Mouse (Mus musculus) small intestine, adult 2 months (tissue): ENCODE data around the gene Syndig1. TPM values are rescaled to one million over a fixed set of nuclear protein-coding genes. Genes with fewer than 3 reads are reported as not detected.

Experiments
- H3K27ac ChIP-seq: fragments of 200-500 bp; 2 replicates; pipeline ENCODE4 v1.5.1; 2012; ENCODE audit warnings: low read depth, low read length, control low read depth, inconsistent platforms; ENCODE audit not compliant: insufficient read depth
- H3K27me3 ChIP-seq: fragments of 200-500 bp; 2 replicates; pipeline ENCODE4 v1.6.1; 2012; ENCODE audit warnings: mild to moderate bottlenecking, moderate library complexity, low read length, inconsistent platforms; ENCODE audit not compliant: control insufficient read depth, insufficient read depth
- H3K36me3 ChIP-seq: fragments of 200-500 bp; 2 replicates; pipeline ENCODE4 v1.6.1; 2012; ENCODE audit warnings: mild to moderate bottlenecking, low read length, control low read depth, inconsistent platforms; ENCODE audit not compliant: control insufficient read depth, insufficient read depth
- H3K4me1 ChIP-seq: fragments of 200-500 bp; 2 replicates; pipeline ENCODE4 v1.6.1; 2012; ENCODE audit warnings: low read length, inconsistent platforms, mixed read lengths; ENCODE audit not compliant: control insufficient read depth, insufficient read depth, insufficient read length
- H3K4me3 ChIP-seq: fragments of 200-500 bp; 2 replicates; pipeline ENCODE4 v1.5.1; 2012; ENCODE audit warnings: low read depth, mild to moderate bottlenecking, control low read depth, inconsistent platforms, low read length, moderate library complexity
- CTCF ChIP-seq: fragments of 200-500 bp; IDR thresholded peaks from 2 replicates; pipeline ENCODE4 v1.5.1; 2012; ENCODE audit warnings: low read depth, mild to moderate bottlenecking, control low read depth, inconsistent platforms, low read length, moderate library complexity, mixed read lengths; ENCODE audit not compliant: insufficient replicate concordance, insufficient read length; ENCODE audit errors: extremely low read depth
- POLR2A ChIP-seq: fragments of 200-500 bp; IDR thresholded peaks from 2 replicates; pipeline ENCODE4 v1.6.1; 2012; ENCODE audit warnings: low read depth, mild to moderate bottlenecking, control low read depth, inconsistent platforms, low read length, moderate library complexity
- WGBS: fragments of 180-500 bp; shearing (Covaris S2); methylation state at CpG from one replicate; pipeline ENCODE4 v1.1.7; 2018; 5-methylcytosine and 5-hydroxymethylcytosine counted together
- polyA plus RNA-seq: library from polyadenylated mRNA; depleted of rRNA; stranded (reverse); fragments of >200 nt; gene quantifications from 2 replicates; pipeline ENCODE4 v1.2.3, GENCODE M21; 2012

Gene Syndig1
- polyA plus RNA-seq, 1 experiment = 1.4 TPM

GRCm38 (mm10) chr2:149820201-149820600 is 8.8 kb upstream of the Syndig1 start:
- Histone ChIP-seq H3K27ac (no peak overlapping the region), H3K36me3 (no peaks in the 10 kb centered on the region), H3K4me3 (no peak overlapping the region), H3K27me3 (no peaks in the 10 kb centered on the region), H3K4me1 (no peaks in the 10 kb centered on the region)
- 35% methylated on average over 2 of the region's 2 CpGs for WGBS
- TF ChIP-seq CTCF (no peak), POLR2A (no peak)

GRCm38 (mm10) chr2:149829955-149830535 is 1.0 kb downstream of the Syndig1 start:
- 4% methylated on average over 26 of the region's 26 CpGs for WGBS
- peak overlapping the region; percentile 30 for H3K4me3 ChIP-seq
- H3K4me1 ChIP-seq = no peaks in the 10 kb centered on the region
- TF ChIP-seq POLR2A = no peak
- no peak for TF ChIP-seq CTCF
- H3K27me3 ChIP-seq = peaks cover 5% of the 10 kb centered on the region; the same call in 1 of the 2 replicates
- H3K36me3 ChIP-seq = no peaks in the 10 kb centered on the region
- no peak overlapping the region for H3K27ac ChIP-seq

GRCm38 (mm10) chr2:149830536-149831458 is 1.8 kb downstream of the Syndig1 start, which contains the start of gene C530025M09Rik:
Gene C530025M09Rik, minus strand, starts transcription at chr2:149831213.
- H3K4me3 ChIP-seq = peak within 1 kb of the TSS; percentile 30
- H3K27me3 ChIP-seq = peaks cover 5% of the 10 kb centered on the region; the same call in 1 of the 2 replicates
- 2% methylated on average over 79 of the region's 82 CpGs for WGBS
- H3K36me3 ChIP-seq = no peaks in the 10 kb centered on the region
- H3K27ac ChIP-seq = no peak within 1 kb of the TSS
- TF ChIP-seq CTCF = no peak
- TF ChIP-seq POLR2A = no peak
- H3K4me1 ChIP-seq = no peaks in the 10 kb centered on the region

GRCm38 (mm10) chr2:149831459-149832245 is 2.6 kb downstream of the Syndig1 start:
- TF ChIP-seq CTCF (no peak), POLR2A (no peak)
- H3K36me3 ChIP-seq = no peaks in the 10 kb centered on the region
- peaks cover 5% of the 10 kb centered on the region; the same call in 1 of the 2 replicates for H3K27me3 ChIP-seq
- no peaks in the 10 kb centered on the region for H3K4me1 ChIP-seq
- H3K4me3 ChIP-seq = peak overlapping the region; percentile 30
- H3K27ac ChIP-seq = no peak overlapping the region
- WGBS = 4% methylated on average over 29 of the region's 29 CpGs

GRCm38 (mm10) chr2:149832301-149832700 is 3.3 kb downstream of the Syndig1 start:
- Histone ChIP-seq H3K4me3 (no peak overlapping the region), H3K4me1 (no peaks in the 10 kb centered on the region), H3K36me3 (no peaks in the 10 kb centered on the region), H3K27ac (no peak overlapping the region), H3K27me3 (peaks cover 5% of the 10 kb centered on the region; the same call in 1 of the 2 replicates)
- TF ChIP-seq POLR2A (no peak), CTCF (no peak)
- 11% methylated on average over 5 of the region's 5 CpGs for WGBS

GRCm38 (mm10) chr2:149835091-149835490 is 6.1 kb downstream of the Syndig1 start:
- TF ChIP-seq POLR2A (no peak), CTCF (no peak)
- Histone ChIP-seq H3K4me3 (no peak overlapping the region), H3K27ac (no peak overlapping the region), H3K27me3 (peaks cover 5% of the 10 kb centered on the region; the same call in 1 of the 2 replicates), H3K36me3 (no peaks in the 10 kb centered on the region), H3K4me1 (no peaks in the 10 kb centered on the region)
- 92% methylated on average over 1 of the region's 1 CpGs for WGBS
